In the genomic region with DNA sequence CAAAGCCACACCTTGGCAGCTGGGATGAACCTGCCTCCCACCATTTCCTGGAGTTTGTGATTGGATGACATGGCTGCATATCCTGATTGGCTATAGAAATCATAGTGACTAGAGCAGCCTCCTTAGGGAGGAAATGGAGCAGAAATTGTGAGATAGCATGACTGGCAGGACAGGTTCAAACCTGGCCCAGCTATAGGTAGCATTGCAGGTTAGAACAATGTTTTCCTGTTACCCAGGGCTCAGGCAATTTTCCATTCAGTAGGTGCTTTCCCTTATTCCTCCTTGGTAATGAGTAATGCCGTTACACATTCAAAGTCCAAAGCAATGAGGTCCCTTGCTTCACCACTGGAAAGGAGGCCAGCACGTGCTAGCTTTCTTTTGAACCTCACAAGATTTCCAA, we compare ENCODE assay signal across 28 mouse cellular contexts. TPM values are rescaled to one million over a fixed set of nuclear protein-coding genes. Genes with fewer than 3 reads are reported as not detected.
A peak's percentile ranks its signal among the peaks of the same experiment; 100 is the strongest.
DNase-seq lines count a peak whose midpoint lies in the region; ATAC-seq and TF ChIP-seq lines count a peak whose summit lies in the region.
"Had no signal": no experiment of that assay in that cellular context is flagged by ENCODE, and none has a peak within 500 bp of the region (broad histone marks: within the 10 kb centered on the region; RNA-seq: fewer than 3 reads in every experiment).

No protein-coding gene starts in this region.

- peak; percentile 1 for DNase-seq in embryonic facial prominence, embryonic 14.5 days (ENCODE audit: low spot score)
- DNase-seq in embryonic facial prominence, embryonic 10.5 days (ENCODE audit: low spot score) = no peak
- peak; percentile 24 for DNase-seq in kidney, adult 9 months
- no peak for DNase-seq in kidney, postnatal 10 days
- peak; percentile 42 for DNase-seq in gonadal fat pad, adult 2 months (ENCODE audit: low read depth)
- DNase-seq in stomach, postnatal 0 days (ENCODE audit: low spot score) = no peak
- DNase-seq in heart, postnatal 10 days = no peak
- DNase-seq: adrenal gland, postnatal 10 days; adrenal gland, postnatal 36 days; cerebellum, adult 18-20 months; cerebellum, adult 9-10 months; cerebellum, postnatal 14 days; forebrain, postnatal 0 days; gastrocnemius, adult 2 months; gastrocnemius, postnatal 14 days; heart, adult 18-20 months; heart, postnatal 14 days; heart, postnatal 4 days had no signal

- peaks cover 32% of the 10 kb centered on the region for H3K36me3 ChIP-seq in embryonic facial prominence, embryonic 14.5 days (ENCODE audit: control insufficient read depth, insufficient read depth, low read length)
- peaks cover 46% of the 10 kb centered on the region for H3K36me3 ChIP-seq in embryonic facial prominence, embryonic 10.5 days (replicated peaks)
- H3K36me3 ChIP-seq in stomach, postnatal 0 days (ENCODE audit: control insufficient read depth, insufficient read depth, low read length) = peaks cover 7% of the 10 kb centered on the region; the same call in 1 of the 2 replicates
- H3K36me3 ChIP-seq in neural tube, embryonic 15.5 days = peaks cover 45% of the 10 kb centered on the region
- H3K36me3 ChIP-seq: G1E had no signal

- H3K9ac ChIP-seq in embryonic facial prominence, embryonic 14.5 days (ENCODE audit: low read depth, low read length) = no peak overlapping the region
- H3K9ac ChIP-seq in stomach, postnatal 0 days (ENCODE audit: low read length) = no peak overlapping the region
- H3K9ac ChIP-seq in neural tube, embryonic 15.5 days (replicated peaks) = no peak overlapping the region
- H3K9ac ChIP-seq: embryonic facial prominence, embryonic 12.5 days; forebrain, postnatal 0 days; heart, embryonic 12.5 days; heart, embryonic 15.5 days; hindbrain, embryonic 14.5 days had no signal

- TF ChIP-seq CTCF in stomach, postnatal 0 days (IDR thresholded peaks at IDR 0.05; ENCODE audit: low read depth) = no peak

- TF ChIP-seq EP300 in stomach, postnatal 0 days (optimal IDR thresholded peaks at IDR 0.05) = no peak

- H3K4me2 ChIP-seq in embryonic facial prominence, embryonic 14.5 days (ENCODE audit: low read depth, low read length) = no peak overlapping the region
- H3K4me2 ChIP-seq in stomach, postnatal 0 days (replicated peaks; ENCODE audit: low read depth) = no peak overlapping the region
- no peak overlapping the region for H3K4me2 ChIP-seq in neural tube, embryonic 15.5 days
- H3K4me2 ChIP-seq: embryonic facial prominence, embryonic 12.5 days; heart, embryonic 12.5 days; heart, embryonic 15.5 days; hindbrain, embryonic 14.5 days had no signal

- no peaks in the 10 kb centered on the region for H3K4me1 ChIP-seq in embryonic facial prominence, embryonic 14.5 days (ENCODE audit: control insufficient read depth, insufficient read depth, low read length)
- H3K4me1 ChIP-seq in embryonic facial prominence, embryonic 10.5 days = no peaks in the 10 kb centered on the region
- H3K4me1 ChIP-seq in stomach, postnatal 0 days (replicated peaks; ENCODE audit: control insufficient read depth, insufficient read depth) = no peaks in the 10 kb centered on the region
- no peaks in the 10 kb centered on the region for H3K4me1 ChIP-seq in neural tube, embryonic 15.5 days
- H3K4me1 ChIP-seq: embryonic facial prominence, embryonic 12.5 days; heart, embryonic 12.5 days; heart, embryonic 15.5 days had no signal

- peaks cover 9% of the 10 kb centered on the region for H3K9me3 ChIP-seq in embryonic facial prominence, embryonic 14.5 days (ENCODE audit: control insufficient read depth, low read length)
- peaks cover 25% of the 10 kb centered on the region for H3K9me3 ChIP-seq in embryonic facial prominence, embryonic 10.5 days
- no peaks in the 10 kb centered on the region for H3K9me3 ChIP-seq in stomach, postnatal 0 days (ENCODE audit: control insufficient read depth, low read length)
- H3K9me3 ChIP-seq in neural tube, embryonic 15.5 days (replicated peaks) = peaks cover 3% of the 10 kb centered on the region
- H3K9me3 ChIP-seq: heart, embryonic 15.5 days had no signal

- intact Hi-C loops in heart, postnatal 10 days (cut with DNase I) = no loop called here

- H3K4me3 ChIP-seq in embryonic facial prominence, embryonic 14.5 days (ENCODE audit: low read depth, low read length) = no peak overlapping the region
- H3K4me3 ChIP-seq in embryonic facial prominence, embryonic 10.5 days = no peak overlapping the region
- H3K4me3 ChIP-seq in stomach, postnatal 0 days (ENCODE audit: low read depth, low read length) = no peak overlapping the region
- H3K4me3 ChIP-seq in neural tube, embryonic 15.5 days (replicated peaks) = no peak overlapping the region
- H3K4me3 ChIP-seq: embryonic facial prominence, embryonic 12.5 days; erythroblast, embryonic 14.5 days; gastrocnemius, adult 2 months; heart, embryonic 12.5 days; heart, embryonic 15.5 days had no signal

- H3K27me3 ChIP-seq in embryonic facial prominence, embryonic 14.5 days (replicated peaks; ENCODE audit: control insufficient read depth, insufficient read depth, low read length) = no peaks in the 10 kb centered on the region
- no peaks in the 10 kb centered on the region for H3K27me3 ChIP-seq in embryonic facial prominence, embryonic 10.5 days (replicated peaks; ENCODE audit: low read depth, poor library complexity, severe bottlenecking)
- H3K27me3 ChIP-seq in stomach, postnatal 0 days (ENCODE audit: control insufficient read depth, insufficient read depth, low read length) = no peaks in the 10 kb centered on the region
- no peaks in the 10 kb centered on the region for H3K27me3 ChIP-seq in neural tube, embryonic 15.5 days (replicated peaks)
- H3K27me3 ChIP-seq: embryonic facial prominence, embryonic 12.5 days; heart, embryonic 12.5 days; heart, embryonic 15.5 days; Patski had no signal

- no peak for ATAC-seq in embryonic facial prominence, embryonic 14.5 days (ENCODE audit: low read depth)
- peak; percentile 60 for ATAC-seq in stomach, postnatal 0 days (ENCODE audit: low FRiP score, low TSS enrichment)
- ATAC-seq in neural tube, embryonic 15.5 days (ENCODE audit: low FRiP score) = no peak
- ATAC-seq: forebrain, embryonic 14.5 days; forebrain, postnatal 0 days; hindbrain, postnatal 0 days; Patski had no signal

- no peak overlapping the region for H3K27ac ChIP-seq in embryonic facial prominence, embryonic 14.5 days (replicated peaks; ENCODE audit: low read depth, low read length)
- no peak overlapping the region for H3K27ac ChIP-seq in embryonic facial prominence, embryonic 10.5 days (replicated peaks)
- no peak overlapping the region for H3K27ac ChIP-seq in stomach, postnatal 0 days (replicated peaks)
- H3K27ac ChIP-seq in neural tube, embryonic 15.5 days (replicated peaks) = no peak overlapping the region
- H3K27ac ChIP-seq: embryonic facial prominence, embryonic 12.5 days; gastrocnemius, adult 2 months; heart, embryonic 15.5 days; hindbrain, embryonic 14.5 days; hindbrain, postnatal 0 days had no signal

- 88% methylated on average over 2 of the region's 2 CpGs for WGBS in embryonic facial prominence, embryonic 14.5 days
- 88% methylated on average over 2 of the region's 2 CpGs for WGBS in embryonic facial prominence, embryonic 10.5 days
- 69% methylated on average over 2 of the region's 2 CpGs for WGBS in stomach, postnatal 0 days
- 97% methylated on average over 2 of the region's 2 CpGs for WGBS in neural tube, embryonic 15.5 days

RNA-seq across cellular contexts. Expression of gene Zfp619, which starts 38.6 kb away (rescaled TPM):
- 2.9 and 3.3 TPM in 2 replicates for polyA plus RNA-seq in embryonic facial prominence, embryonic 14.5 days (2014; fragmentation: Nextera tagmentation; extraction: Ambion mirVana)
- 2.5 and 2.8 TPM in 2 replicates for polyA plus RNA-seq in embryonic facial prominence, embryonic 10.5 days (2016; fragmentation: Nextera tagmentation; extraction: Ambion mirVana)
- 0.55 and 0.57 TPM in 2 replicates for polyA plus RNA-seq in gonadal fat pad, adult 2 months (2012; rRNA removed)
- polyA plus RNA-seq in stomach, postnatal 0 days (2015; fragmentation: Nextera tagmentation; extraction: Ambion mirVana) = 0.50 and 0.62 TPM in 2 replicates
- 2.0 and 2.2 TPM in 2 replicates for polyA plus RNA-seq in neural tube, embryonic 15.5 days (2015; fragmentation: Nextera tagmentation; extraction: Ambion mirVana)
- 1 to 10 TPM; 2.8 to 3.1 TPM for total RNA-seq in heart, postnatal 10 days (2021)
- polyA plus RNA-seq: erythroblast, embryonic 14.5 days had no signal

Comparison
In these comparisons a context has a peak if more than half of its experiments do, and no peak if none do; other contexts are left out.
1. DNase-seq: peak in embryonic facial prominence, embryonic 14.5 days (single experiment), kidney, adult 9 months (single experiment) and gonadal fat pad, adult 2 months (single experiment); none in embryonic facial prominence, embryonic 10.5 days (single experiment), kidney, postnatal 10 days (single experiment), stomach, postnatal 0 days (single experiment) and heart, postnatal 10 days (0 of 2).